Mouse (Mus musculus) heart, postnatal 10 days (tissue): Measurements from ENCODE around the gene Clasp2. TPM values are rescaled to one million over a fixed set of nuclear protein-coding genes. Genes with fewer than 3 reads are reported as not detected.
"Not testable (repeated sequence)": the region's sequence is repeated elsewhere in the genome, so short reads cannot be mapped to it uniquely, and the experiment has no call there.

Source experiments
- DNase-seq, 2 experiments: peaks; one replicate each; pipeline ENCODE4 v3.0.0; 2021
- intact Hi-C: fragments of 180-260 bp; cut with DNase I; formaldehyde crosslinking; loops from one replicate; pipeline ENCODE4 v1.15.1; 2025
- total RNA-seq, 2 experiments: library from RNA; stranded (reverse); gene quantifications; 2 replicates each; pipeline ENCODE4 v1.2.3; 2021

Clasp2 gene
- total RNA-seq, 2 experiments from 2014 or later: 45.0 to 46.9 TPM

GRCm38 (mm10) chr9:113749356-113749755, 8.1 kb downstream of the Clasp2 start:
- peak; percentile 57 to 58 for DNase-seq
- intact Hi-C loops: loop anchor here (10.0 kb wide), 1 partner anchor 155 kb away; no protein-coding TSS in a partner anchor

- DNase-seq: no peak
- intact Hi-C loops: no loop called here
Measured at GRCm38 (mm10) chr9:113755888-113756719, 14.8 kb downstream of the Clasp2 start.

- DNase-seq: no peak
- intact Hi-C loops: no loop called here
Measured at GRCm38 (mm10) chr9:113758472-113758871, 17.2 kb downstream of the Clasp2 start.

- DNase-seq: no peak
- intact Hi-C loops: no loop called here
Measured at GRCm38 (mm10) chr9:113759684-113760083, 18.4 kb downstream of the Clasp2 start.

GRCm38 (mm10) chr9:113762389-113762788, 21.1 kb downstream of the Clasp2 start:
- no peak for DNase-seq
- intact Hi-C loops: no loop called here

- intact Hi-C loops: no loop called here
- no peak for DNase-seq
Measured at GRCm38 (mm10) chr9:113763123-113763522, 21.9 kb downstream of the Clasp2 start.

GRCm38 (mm10) chr9:113770640-113771039, 29.4 kb downstream of the Clasp2 start:
- no peak for DNase-seq
- intact Hi-C loops: no loop called here

- intact Hi-C loops: no loop called here
- no peak for DNase-seq
Measured at GRCm38 (mm10) chr9:113780863-113781262, 39.6 kb downstream of the Clasp2 start.

- no peak for DNase-seq
- intact Hi-C loops: no loop called here
Measured at GRCm38 (mm10) chr9:113782362-113783005, 41.2 kb downstream of the Clasp2 start.

- no peak for DNase-seq
- intact Hi-C loops: no loop called here
Measured at GRCm38 (mm10) chr9:113783674-113784073, 42.4 kb downstream of the Clasp2 start.

GRCm38 (mm10) chr9:113789283-113789682, 48.0 kb downstream of the Clasp2 start:
- intact Hi-C loops, DNase-seq: not testable (repeated sequence)

GRCm38 (mm10) chr9:113792651-113793512, 51.6 kb downstream of the Clasp2 start:
- intact Hi-C loops: loop anchor here (5.0 kb wide), 1 partner anchor 51 kb away; the partner anchor contains the start of gene Clasp2
- DNase-seq: peak; percentile 78 to 81

GRCm38 (mm10) chr9:113793513-113793905, 52.2 kb downstream of the Clasp2 start:
- peak in 1 of 2 experiments; percentile 9 for DNase-seq
- intact Hi-C loops: loop anchor here (5.0 kb wide), 1 partner anchor 51 kb away; the partner anchor contains the start of gene Clasp2

- no peak for DNase-seq
- intact Hi-C loops: loop anchor here (5.0 kb wide), 1 partner anchor 52 kb away; the partner anchor contains the start of gene Clasp2
Measured at GRCm38 (mm10) chr9:113793966-113794365, 52.7 kb downstream of the Clasp2 start.

- intact Hi-C loops: no loop called here
- no peak for DNase-seq
Measured at GRCm38 (mm10) chr9:113797206-113797605, 55.9 kb downstream of the Clasp2 start.

GRCm38 (mm10) chr9:113800671-113801070, 59.4 kb downstream of the Clasp2 start:
- intact Hi-C loops: no loop called here
- DNase-seq: no peak

GRCm38 (mm10) chr9:113802734-113803133, 61.5 kb downstream of the Clasp2 start:
- intact Hi-C loops: no loop called here
- no peak for DNase-seq

GRCm38 (mm10) chr9:113803751-113804150, 62.5 kb downstream of the Clasp2 start:
- DNase-seq: no peak
- intact Hi-C loops: no loop called here

- intact Hi-C loops: no loop called here
- no peak for DNase-seq
Measured at GRCm38 (mm10) chr9:113805359-113805758, 64.1 kb downstream of the Clasp2 start.

- DNase-seq: no peak
- intact Hi-C loops: no loop called here
Measured at GRCm38 (mm10) chr9:113811327-113811726, 70.1 kb downstream of the Clasp2 start.
